Mouse (Mus musculus) retina, postnatal 1 day (tissue): Measurements from ENCODE around the gene Gm8909.
"Not testable (repeated sequence)": the region's sequence is repeated elsewhere in the genome, so short reads cannot be mapped to it uniquely, and the experiment has no call there.

Source experiments
- DNase-seq: peaks from one replicate; pipeline ENCODE4 v3.0.0-alpha.2; 2012

The Gm8909 gene

DNA sequence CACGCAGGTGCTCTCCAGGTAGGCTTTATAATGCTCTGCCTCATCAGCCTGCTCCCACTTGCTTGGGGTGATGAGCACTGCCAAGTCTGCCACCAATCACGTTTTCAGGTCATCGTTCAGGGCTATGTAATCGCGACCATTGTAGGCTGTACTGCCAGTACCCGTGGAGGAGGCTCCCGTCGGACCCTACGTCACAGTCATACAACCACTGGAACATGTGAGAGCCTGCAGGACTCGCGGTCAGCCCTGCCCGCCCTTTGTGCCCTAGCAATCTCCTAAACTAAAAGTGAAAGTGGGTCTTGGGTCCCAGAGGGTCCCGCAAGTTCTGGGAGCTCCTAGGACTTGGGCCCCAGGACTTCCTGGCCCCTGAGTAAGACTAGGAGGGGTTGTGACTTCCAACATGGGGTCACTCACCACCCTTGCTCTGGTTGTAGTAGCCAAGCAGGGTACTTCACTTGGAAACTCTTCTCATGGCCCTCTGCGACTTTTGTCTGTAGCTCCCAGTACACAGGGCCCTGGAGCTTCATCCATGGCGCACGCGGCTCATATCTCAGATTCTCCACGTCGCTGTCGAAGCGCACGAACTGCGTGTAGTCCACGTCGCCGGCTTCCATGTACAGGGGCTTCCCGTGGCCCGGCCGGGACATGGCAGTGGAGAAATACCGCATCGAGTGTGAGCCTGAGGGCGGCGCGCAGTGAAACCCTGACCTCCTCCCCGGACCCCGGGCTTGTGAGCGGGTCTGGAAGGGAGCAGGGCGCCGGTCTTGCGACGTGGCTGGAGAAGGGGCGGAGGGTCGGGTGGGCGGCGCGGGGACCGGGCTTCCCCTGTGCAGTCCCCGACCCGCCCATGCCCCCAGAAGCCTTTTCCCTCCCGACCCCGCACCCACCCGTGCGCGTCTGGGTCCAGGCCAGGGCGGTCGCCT is 6.9 kb downstream of the Gm8909 start:
- peak; percentile 29 for DNase-seq

- DNase-seq: not testable (repeated sequence)
These were observed 10.1 kb downstream of the Gm8909 start for GRCm38 (mm10) chr17:36158264-36158663.

DNA sequence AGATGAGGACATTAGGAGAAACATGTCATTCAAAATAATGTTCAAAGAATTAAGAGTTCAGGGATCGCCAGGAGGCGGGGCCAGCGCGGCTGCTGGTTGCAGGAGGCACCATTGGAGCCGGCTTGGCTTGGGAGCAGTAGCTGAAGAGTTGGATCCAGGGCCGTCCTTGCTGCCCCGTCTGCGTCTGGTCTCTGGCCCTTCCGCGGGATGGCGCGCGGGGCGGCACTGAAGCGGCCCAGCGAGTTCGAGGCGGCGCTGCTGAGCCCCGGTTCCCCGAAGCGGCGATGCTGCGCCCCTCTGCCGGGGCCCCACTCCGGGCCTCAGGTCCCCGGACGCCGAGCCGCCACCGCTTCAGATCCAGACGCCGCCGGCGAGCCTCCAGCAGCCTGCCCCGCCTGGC is 10.6 kb downstream of the Gm8909 start:
- peak; percentile 29 for DNase-seq

- no peak for DNase-seq
These were observed 13.8 kb downstream of the Gm8909 start for GRCm38 (mm10) chr17:36154271-36155149.

- DNase-seq: not testable (repeated sequence)
These were observed 17.1 kb downstream of the Gm8909 start for GRCm38 (mm10) chr17:36151200-36151599.

- DNase-seq: not testable (repeated sequence)
These were observed 19.9 kb downstream of the Gm8909 start for GRCm38 (mm10) chr17:36148468-36148867.

GRCm38 (mm10) chr17:36146937-36147336 is 21.4 kb downstream of the Gm8909 start:
- not testable (repeated sequence) for DNase-seq

- not testable (repeated sequence) for DNase-seq
These were observed 22.5 kb downstream of the Gm8909 start for GRCm38 (mm10) chr17:36145861-36146156.

DNA sequence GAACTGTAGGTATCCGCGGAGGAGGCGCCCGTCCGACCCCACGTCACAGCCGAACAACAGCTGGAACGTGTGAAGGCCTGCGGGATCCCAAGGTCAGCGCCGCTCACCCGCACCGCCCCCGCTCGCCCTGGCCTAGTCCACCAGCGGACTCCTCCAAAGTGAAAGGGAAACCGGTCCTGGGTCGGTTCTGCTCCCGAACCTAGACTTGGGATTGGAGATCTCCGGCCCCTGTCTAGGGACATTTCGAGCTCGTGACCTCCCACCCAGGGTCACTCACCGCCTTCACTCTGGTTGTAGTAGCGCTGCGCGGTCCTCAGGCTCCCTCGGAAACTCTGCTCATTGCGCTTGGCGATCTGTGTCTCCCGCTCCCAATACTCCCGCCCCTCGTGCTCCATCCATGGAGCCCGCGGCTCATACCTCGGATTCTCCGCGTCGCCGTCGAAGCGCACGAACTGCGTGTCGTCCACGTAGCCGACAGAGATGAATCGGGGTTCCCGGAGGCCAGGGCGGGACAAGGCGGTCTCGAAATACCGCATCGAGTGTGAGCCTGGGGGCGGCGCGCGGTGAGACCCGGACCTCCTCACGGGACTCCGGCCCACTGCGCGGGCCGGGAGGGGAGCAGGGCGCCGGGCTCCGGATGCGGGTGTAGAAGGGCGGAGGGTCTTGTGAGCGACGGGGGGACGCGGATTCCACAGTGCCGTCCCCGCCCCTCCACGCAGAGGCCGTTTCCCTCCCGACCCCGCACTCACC is 23.1 kb downstream of the Gm8909 start:
- peak; percentile 37 for DNase-seq

DNA sequence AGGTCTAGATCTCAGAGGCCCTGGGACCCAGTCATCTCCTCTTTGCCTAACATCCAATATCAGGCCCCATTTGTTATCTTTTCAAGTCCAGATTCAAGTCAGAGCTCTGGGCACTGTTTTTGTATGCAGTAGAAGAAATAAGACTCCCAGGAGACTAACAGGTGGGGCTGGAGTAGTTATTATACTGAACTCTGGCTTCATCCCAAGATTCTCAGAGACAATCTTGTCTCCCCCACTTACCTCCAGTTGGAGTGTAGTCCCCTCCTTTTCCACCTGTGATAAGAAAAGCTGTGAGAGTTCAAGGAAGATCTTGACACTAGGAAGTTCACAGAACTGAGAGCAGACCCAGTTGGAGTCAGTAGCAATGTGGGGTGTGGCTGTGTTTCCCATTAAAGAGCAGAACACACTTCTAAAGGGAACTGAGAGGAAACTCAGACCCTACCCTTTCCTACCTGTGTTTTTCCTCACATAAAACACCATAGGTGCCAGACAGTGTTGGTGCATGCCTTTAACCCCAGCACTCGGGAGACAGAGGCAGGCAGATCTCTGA is 32.0 kb downstream of the Gm8909 start:
- not testable (repeated sequence) for DNase-seq

- not testable (repeated sequence) for DNase-seq
These were observed 32.7 kb downstream of the Gm8909 start for GRCm38 (mm10) chr17:36135421-36136231.

DNA sequence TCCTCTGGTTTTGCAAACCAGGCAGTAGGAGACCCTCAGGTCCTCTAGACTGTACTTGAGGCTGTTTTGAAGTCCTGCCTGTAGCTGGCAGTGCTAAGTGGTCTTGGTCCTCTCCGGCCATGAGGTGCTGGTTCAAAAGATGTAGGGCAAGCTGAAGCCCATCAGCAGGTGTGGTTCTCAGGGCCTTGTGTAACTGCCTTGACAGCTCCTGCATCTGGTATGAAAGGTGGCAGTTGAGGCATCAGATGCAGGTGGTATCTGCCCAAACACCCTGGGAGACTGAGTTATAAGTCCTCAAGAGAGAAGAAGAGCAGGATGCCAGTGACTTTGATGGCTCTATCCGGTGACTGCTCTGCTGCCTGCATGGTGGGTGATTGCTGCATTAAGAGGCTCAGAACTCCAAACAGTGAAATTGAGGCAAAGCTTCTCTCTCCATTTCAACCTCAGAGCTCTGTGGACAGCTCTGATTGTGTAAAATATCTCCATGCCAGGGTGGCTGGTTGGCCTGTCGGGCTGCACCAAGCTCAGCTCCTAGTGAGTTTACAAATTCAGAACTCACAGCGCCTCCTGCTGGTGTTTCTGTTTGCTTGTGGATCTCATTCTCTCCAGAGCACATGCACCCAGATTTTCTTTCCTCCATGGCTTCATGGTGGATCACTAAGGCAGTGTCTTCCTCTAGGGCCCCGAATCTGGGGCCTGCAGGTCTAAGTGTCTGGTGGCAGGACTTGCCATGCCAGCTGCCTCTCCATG is 36.6 kb downstream of the Gm8909 start:
- DNase-seq: no peak

DNA sequence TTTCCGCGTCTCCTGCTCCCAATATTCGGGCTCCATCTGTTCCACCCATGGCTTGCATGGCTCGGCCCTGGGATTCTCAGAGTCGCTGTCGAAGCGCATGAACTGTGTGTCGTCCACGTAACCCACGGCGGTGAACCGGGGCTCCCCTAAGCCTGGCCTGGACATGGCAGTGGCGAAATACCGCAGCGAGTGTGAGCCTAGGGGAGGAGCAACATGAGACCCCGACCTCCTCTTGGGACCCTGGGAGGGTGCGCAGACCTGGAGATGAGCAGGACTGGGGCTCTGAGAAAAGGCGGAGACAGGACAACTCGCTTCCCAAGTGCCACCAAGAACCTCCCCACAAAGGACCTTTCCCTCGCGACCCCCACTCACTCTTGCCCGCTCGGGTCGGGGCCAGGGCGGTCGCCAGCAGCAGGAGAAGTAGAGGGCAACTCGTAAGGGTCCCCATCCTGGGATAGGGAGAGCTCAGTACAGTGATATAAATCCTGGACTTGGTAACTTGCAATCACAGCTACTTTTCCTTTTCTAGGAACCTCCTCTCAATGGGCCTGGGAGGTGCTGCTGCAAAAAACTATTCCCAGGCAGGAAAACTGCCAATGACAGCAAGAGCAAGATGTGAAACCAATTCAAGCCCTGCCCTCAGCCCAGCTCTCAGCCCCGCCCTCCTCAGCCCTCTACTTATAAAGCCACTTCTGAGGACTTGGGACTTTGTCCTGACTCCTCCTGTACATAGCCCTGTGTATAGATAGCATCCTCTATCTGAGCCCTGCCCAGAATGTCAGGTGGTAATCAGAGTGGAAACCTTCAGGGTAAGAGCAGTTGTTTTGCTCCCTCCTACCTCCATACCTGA is 39.1 kb downstream of the Gm8909 start, which contains the start of gene Gm7030:
Gene Gm7030, minus strand, starts transcription at position 458 of the 850 bp plus-strand sequence.
- DNase-seq: not testable (repeated sequence)

- DNase-seq: not testable (repeated sequence)
These were observed 39.8 kb downstream of the Gm8909 start for GRCm38 (mm10) chr17:36128525-36128924.

DNA sequence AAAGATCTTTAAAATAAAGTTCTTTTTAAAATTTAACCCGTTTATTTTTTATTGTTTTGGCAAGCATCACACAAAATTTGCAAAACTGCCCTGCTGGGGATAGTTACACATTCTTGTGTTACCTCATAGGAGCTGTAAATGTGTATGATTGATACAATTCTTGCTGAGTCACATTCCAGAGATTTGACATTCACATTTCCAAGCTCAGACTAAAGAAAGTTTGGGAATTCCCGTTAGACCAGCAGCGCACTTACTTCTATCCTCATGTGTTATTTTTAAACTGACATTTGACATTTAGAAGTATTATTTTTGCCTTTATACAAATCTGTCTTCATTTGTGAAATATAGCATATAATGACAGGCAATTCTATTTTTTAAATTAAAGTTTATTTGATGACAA is 44.2 kb downstream of the Gm8909 start:
- not testable (repeated sequence) for DNase-seq

DNA sequence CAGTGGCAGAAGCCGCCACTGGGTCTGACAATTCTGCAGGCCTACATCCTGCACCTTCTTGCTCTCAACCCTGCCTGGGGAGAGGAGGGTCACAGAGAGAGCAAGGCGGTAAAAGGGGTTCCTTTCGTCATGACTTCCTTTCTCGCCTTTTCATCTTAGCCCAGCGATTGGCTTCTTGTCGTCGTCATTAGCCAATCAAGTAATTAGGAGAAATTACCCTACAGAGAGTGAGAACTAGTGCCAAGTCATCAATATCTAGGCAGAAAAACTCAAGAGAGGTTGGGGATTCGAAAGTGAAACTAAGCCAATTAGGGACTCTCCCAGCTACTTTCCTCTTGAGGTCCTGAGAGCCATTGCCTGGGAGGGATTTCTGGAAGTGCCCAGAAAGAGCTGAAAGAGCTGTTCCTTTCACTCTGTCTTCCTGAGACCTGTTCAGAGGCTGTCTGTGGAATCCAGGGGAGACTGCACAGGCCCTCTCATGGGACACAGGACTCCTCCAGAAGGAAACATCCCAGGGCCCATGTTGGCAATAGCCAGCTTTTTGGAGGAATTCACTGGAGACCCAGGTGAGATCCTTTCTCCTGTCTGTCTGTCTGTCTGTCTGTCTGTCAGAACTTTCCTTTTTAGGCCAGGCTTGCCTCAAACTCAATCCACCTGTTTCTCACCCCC is 46.9 kb downstream of the Gm8909 start, which contains the start of gene Gm19684:
Gene Gm19684, plus strand, starts transcription at position 327 of the 669 bp plus-strand sequence.
- peak; percentile 34 for DNase-seq

GRCm38 (mm10) chr17:36120839-36121238 is 47.5 kb downstream of the Gm8909 start:
- DNase-seq: not testable (repeated sequence)

DNA sequence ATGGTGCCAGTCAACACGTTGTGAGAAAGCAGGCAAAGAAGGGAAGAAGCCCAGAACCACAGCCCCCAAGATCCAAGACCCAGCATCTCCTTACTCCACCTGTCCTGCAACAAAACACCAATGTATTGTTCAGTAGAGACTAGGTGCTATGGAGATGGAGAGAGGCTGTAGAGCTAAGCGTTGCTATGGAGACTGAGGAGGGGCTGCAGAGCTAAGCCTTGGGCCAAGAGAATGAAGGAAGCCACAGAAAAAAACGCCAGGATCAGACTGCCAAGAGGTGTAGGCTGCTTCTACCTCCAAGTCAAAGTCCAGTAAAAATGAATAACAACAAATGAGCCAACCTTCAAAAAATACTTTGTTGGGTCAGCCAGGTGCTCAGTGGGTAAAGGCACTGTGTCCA is 51.8 kb downstream of the Gm8909 start:
- DNase-seq: not testable (repeated sequence)
